Mouse (Mus musculus) lung, postnatal 0 days (tissue): ENCODE results near the gene Bhlhb9.

Experiments
- CTCF ChIP-seq: IDR thresholded peaks from 2 replicates; pipeline ENCODE4 v1.5.1; 2016; ENCODE audit warnings: antibody characterized with exemption, mild to moderate bottlenecking
- EP300 ChIP-seq: IDR thresholded peaks from 2 replicates; pipeline ENCODE4 v1.6.1; 2016; ENCODE audit warnings: antibody characterized with exemption, mild to moderate bottlenecking, control low read depth

GRCm38 (mm10) chrX:135791536-135791935, 5.9 kb upstream of the Bhlhb9 start:
- TF ChIP-seq CTCF: no peak
- no peak for TF ChIP-seq EP300
